Mouse (Mus musculus): ENCODE data around the gene Dpf1. TPM values are rescaled to one million over a fixed set of nuclear protein-coding genes. Genes with fewer than 3 reads are reported as not detected.

Gene Dpf1
- polyA plus RNA-seq, 1 experiment from 2014 or later: 167 TPM

DNA sequence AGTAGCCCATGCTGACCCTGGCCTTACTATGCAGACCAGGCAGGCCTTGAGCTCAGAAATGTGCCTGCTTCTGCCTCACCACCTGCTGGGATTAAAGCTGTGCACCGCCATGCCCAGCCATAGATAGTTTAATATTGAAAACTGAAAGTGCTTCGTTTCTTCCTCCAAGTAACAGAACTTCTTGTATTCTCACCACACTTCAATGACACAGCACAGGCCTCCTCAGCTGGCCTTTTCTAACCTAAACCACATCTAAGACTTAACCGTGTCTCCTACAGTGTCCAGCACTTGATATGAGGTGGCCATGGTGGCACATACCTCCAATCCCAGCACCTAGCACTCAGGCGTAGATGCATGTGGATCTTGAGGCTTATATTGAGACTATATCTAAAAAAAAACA, 33.3 kb upstream of the Dpf1 start:
- 86% methylated on average over 4 of the region's 4 CpGs for WGBS
- no peak for ATAC-seq
- H3K9ac ChIP-seq (ENCODE audit: low read length): no peak overlapping the region

DNA sequence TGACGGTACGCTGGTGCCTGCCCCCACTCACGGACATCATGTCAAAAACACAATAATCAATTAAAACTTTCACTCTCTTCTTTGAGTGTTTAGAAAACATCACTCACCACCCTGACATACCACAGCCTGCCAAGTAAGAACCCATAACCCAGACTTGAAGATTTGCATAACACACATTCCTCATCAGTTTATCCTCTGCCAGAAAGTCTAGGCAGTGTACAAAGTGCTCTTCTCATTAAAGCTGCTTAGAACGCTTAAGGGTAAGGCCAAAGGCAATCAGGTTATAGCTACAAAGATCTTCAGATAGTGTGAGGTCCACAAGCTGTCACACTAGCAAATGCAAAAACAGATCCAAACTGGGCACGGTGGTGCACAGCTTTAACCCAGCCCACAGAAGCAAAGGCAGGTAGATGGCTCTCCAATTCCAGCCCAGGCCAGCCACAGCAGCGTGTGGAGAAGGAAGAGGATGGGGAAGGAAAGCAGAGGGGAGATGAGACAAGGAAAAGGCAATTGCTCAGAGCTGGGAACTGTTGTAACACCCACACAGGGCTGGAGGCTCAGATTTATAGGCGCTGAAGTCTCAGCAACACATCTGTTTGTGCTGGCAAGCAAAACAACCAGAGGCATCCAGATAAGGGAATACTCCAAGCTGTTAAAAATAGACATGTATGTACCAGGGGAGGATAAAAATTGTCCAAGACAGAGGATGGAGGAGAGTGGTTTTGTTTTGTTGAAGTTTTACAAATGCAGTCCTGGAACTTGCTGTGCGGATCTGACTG, 31.9 kb upstream of the Dpf1 start:
- no peak overlapping the region for H3K4me2 ChIP-seq (ENCODE audit: low read length)
- H3K27me3 ChIP-seq (replicated peaks; ENCODE audit: control insufficient read depth, insufficient read depth, low read length): no peaks in the 10 kb centered on the region
- no peaks in the 10 kb centered on the region for H3K36me3 ChIP-seq (ENCODE audit: control insufficient read depth, insufficient read depth, low read length)
- DNase-seq (ENCODE audit: low spot score) (no peak), ATAC-seq (no peak)
- H3K4me1 ChIP-seq (ENCODE audit: control insufficient read depth, insufficient read depth, low read length): no peaks in the 10 kb centered on the region
- no peak overlapping the region; the same call in 1 of the 2 replicates for H3K27ac ChIP-seq (ENCODE audit: low read depth, low read length)
- no peak overlapping the region for H3K9ac ChIP-seq (ENCODE audit: low read length)
- H3K4me3 ChIP-seq (ENCODE audit: low read depth, low read length): no peak overlapping the region
- no peaks in the 10 kb centered on the region for H3K9me3 ChIP-seq (replicated peaks; ENCODE audit: control insufficient read depth, low read length)
- WGBS: 73% methylated on average over 8 of the region's 8 CpGs

More for the DNA sequence above, 33.3 kb upstream of the Dpf1 start:
- DNase-seq (ENCODE audit: low spot score): no peak
- H3K4me2 ChIP-seq (ENCODE audit: low read length): no peak overlapping the region
- H3K9me3 ChIP-seq (replicated peaks; ENCODE audit: control insufficient read depth, low read length): no peaks in the 10 kb centered on the region
- H3K27ac ChIP-seq (ENCODE audit: low read depth, low read length): no peak overlapping the region
- H3K36me3 ChIP-seq (ENCODE audit: control insufficient read depth, insufficient read depth, low read length): no peaks in the 10 kb centered on the region
- no peaks in the 10 kb centered on the region for H3K27me3 ChIP-seq (replicated peaks; ENCODE audit: control insufficient read depth, insufficient read depth, low read length)
- H3K4me1 ChIP-seq (ENCODE audit: control insufficient read depth, insufficient read depth, low read length): no peaks in the 10 kb centered on the region
- H3K4me3 ChIP-seq (ENCODE audit: low read depth, low read length): no peak overlapping the region

DNA sequence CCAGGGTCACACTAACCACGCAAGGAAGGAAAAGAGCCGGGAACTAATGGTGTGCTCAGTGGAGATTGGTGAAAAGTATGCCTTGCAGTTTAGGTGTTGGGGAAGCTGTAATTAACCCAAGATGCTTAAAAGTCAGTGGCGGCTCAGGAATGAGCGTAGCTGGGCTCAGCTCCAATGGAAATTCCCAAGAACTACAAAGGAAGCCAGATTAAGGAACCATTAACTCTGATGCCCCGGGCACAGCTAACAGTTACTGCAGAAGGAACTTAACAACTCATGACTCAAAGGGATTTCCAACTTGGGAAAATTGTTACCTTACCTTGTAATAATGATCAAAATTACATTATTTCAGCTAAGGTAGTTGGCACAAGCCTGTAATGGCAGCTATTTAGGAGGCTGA, 27.0 kb upstream of the Dpf1 start:
- H3K27ac ChIP-seq (ENCODE audit: low read depth, low read length): no peak overlapping the region
- H3K4me1 ChIP-seq (ENCODE audit: control insufficient read depth, insufficient read depth, low read length): peaks cover 5% of the 10 kb centered on the region; the same call in 1 of the 2 replicates
- WGBS: 68% methylated on average over 5 of the region's 5 CpGs
- H3K36me3 ChIP-seq (ENCODE audit: control insufficient read depth, insufficient read depth, low read length): no peaks in the 10 kb centered on the region
- no peak overlapping the region for H3K4me2 ChIP-seq (ENCODE audit: low read length)
- peaks cover 2% of the 10 kb centered on the region for H3K27me3 ChIP-seq (replicated peaks; ENCODE audit: control insufficient read depth, insufficient read depth, low read length)
- H3K9ac ChIP-seq (ENCODE audit: low read length): no peak overlapping the region
- H3K9me3 ChIP-seq (replicated peaks; ENCODE audit: control insufficient read depth, low read length): no peaks in the 10 kb centered on the region
- ATAC-seq (no peak), DNase-seq (ENCODE audit: low spot score) (no peak)
- H3K4me3 ChIP-seq (ENCODE audit: low read depth, low read length): no peak overlapping the region

DNA sequence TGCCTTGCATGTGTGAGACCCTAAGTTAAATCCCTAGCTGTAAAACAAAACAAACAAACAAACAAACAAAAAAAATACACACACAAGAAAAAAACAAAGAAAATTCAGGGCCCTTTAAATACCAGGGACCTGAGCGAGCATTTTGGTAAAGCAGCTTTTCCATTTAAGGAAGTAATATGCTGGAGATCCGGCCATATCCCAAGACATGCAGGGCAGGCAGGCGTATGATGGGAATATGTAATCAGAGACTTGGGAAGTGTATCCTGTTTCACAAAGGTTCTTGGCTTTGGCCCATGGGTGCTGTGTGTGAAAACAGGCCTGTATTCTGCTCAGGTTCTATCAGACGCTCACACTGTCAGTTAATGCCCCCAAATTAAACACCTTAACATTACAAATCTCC, 26.2 kb upstream of the Dpf1 start:
- no peak for ATAC-seq
- peaks cover 8% of the 10 kb centered on the region; the same call in 1 of the 2 replicates for H3K4me1 ChIP-seq (ENCODE audit: control insufficient read depth, insufficient read depth, low read length)
- H3K4me3 ChIP-seq (ENCODE audit: low read depth, low read length): no peak overlapping the region
- no peak overlapping the region for H3K4me2 ChIP-seq (ENCODE audit: low read length)
- H3K9ac ChIP-seq (ENCODE audit: low read length): no peak overlapping the region
- H3K9me3 ChIP-seq (replicated peaks; ENCODE audit: control insufficient read depth, low read length): no peaks in the 10 kb centered on the region
- H3K27ac ChIP-seq (ENCODE audit: low read depth, low read length): no peak overlapping the region
- peaks cover 10% of the 10 kb centered on the region for H3K27me3 ChIP-seq (replicated peaks; ENCODE audit: control insufficient read depth, insufficient read depth, low read length)
- DNase-seq (ENCODE audit: low spot score): no peak
- WGBS: 88% methylated on average over 4 of the region's 4 CpGs
- no peaks in the 10 kb centered on the region for H3K36me3 ChIP-seq (ENCODE audit: control insufficient read depth, insufficient read depth, low read length)

DNA sequence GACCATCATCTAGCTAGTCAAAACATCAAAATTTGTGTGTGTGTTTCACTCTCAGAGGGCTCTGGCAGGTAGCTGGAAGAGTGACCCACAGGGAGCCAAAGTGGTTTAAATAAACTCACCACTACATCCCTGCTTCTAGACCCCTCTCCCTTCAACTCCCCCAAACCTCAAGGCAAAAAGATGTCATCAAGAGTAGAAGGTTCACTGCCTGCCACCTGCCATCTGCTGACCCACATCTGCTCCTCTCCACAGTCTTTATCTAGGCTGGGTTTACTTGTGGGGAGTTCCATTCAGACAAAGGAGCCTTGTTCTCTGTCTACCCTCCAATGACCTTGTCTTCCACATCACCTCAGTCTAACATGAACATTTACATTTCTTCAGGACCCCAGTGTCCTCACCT, 24.5 kb upstream of the Dpf1 start:
- Histone ChIP-seq H3K4me2 (ENCODE audit: low read length) (no peak overlapping the region), H3K27ac (ENCODE audit: low read depth, low read length) (no peak overlapping the region), H3K36me3 (ENCODE audit: control insufficient read depth, insufficient read depth, low read length) (no peaks in the 10 kb centered on the region), H3K9me3 (replicated peaks; ENCODE audit: control insufficient read depth, low read length) (no peaks in the 10 kb centered on the region), H3K27me3 (replicated peaks; ENCODE audit: control insufficient read depth, insufficient read depth, low read length) (peaks cover 13% of the 10 kb centered on the region), H3K4me3 (ENCODE audit: low read depth, low read length) (no peak overlapping the region), H3K4me1 (ENCODE audit: control insufficient read depth, insufficient read depth, low read length) (peaks cover 8% of the 10 kb centered on the region; the same call in 1 of the 2 replicates), H3K9ac (ENCODE audit: low read length) (no peak overlapping the region)
- DNase-seq (ENCODE audit: low spot score) (no peak), ATAC-seq (no peak)

DNA sequence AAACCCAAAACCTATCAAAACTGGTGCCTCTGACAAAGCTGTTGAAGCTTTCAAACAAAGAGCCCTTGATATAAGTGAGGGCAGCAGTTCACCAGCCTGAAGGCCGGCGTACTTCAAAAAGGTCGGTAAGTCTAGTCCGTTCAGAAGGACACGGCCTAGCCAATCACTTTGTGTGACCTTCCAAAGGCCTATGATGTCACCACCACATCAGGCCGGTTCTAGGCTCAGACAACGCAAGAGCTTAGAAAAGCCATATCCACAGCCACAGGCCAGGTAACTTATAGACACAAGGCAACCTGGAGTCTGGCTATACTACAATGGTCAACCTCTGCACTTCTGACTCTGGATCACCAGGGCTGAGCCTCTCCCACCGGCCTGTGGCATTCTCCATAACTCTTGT, 23.8 kb upstream of the Dpf1 start:
- no peaks in the 10 kb centered on the region for H3K36me3 ChIP-seq (ENCODE audit: control insufficient read depth, insufficient read depth, low read length)
- 92% methylated on average over 8 of the region's 8 CpGs for WGBS
- peaks cover 13% of the 10 kb centered on the region for H3K27me3 ChIP-seq (replicated peaks; ENCODE audit: control insufficient read depth, insufficient read depth, low read length)
- no peak for DNase-seq (ENCODE audit: low spot score)
- H3K4me3 ChIP-seq (ENCODE audit: low read depth, low read length): no peak overlapping the region
- H3K4me1 ChIP-seq (ENCODE audit: control insufficient read depth, insufficient read depth, low read length): peaks cover 8% of the 10 kb centered on the region; the same call in 1 of the 2 replicates
- H3K9me3 ChIP-seq (replicated peaks; ENCODE audit: control insufficient read depth, low read length): no peaks in the 10 kb centered on the region
- H3K9ac ChIP-seq (ENCODE audit: low read length): no peak overlapping the region
- H3K27ac ChIP-seq (ENCODE audit: low read depth, low read length): no peak overlapping the region
- ATAC-seq: no peak
- no peak overlapping the region for H3K4me2 ChIP-seq (ENCODE audit: low read length)

DNA sequence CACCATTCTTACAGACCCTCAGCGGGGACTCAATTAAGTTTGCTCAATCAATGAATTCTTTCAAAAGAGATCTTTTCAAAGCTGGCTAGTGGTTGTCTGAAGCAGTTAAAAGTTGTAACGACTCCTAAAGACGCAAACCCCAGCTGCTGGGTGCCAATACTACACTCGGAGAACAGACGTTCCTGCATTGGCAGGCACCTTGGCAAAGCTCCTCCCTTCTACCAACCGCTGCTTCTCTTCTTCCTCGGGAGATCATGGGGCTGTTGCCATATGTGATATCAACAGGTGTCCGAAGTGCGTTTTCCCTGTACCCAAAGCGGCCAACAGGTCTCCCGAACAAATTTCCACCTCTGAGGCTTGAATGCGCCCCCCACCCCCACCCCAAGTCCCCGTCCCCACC, 22.9 kb upstream of the Dpf1 start:
- Histone ChIP-seq H3K9me3 (replicated peaks; ENCODE audit: control insufficient read depth, low read length) (no peaks in the 10 kb centered on the region), H3K27ac (ENCODE audit: low read depth, low read length) (no peak overlapping the region), H3K9ac (ENCODE audit: low read length) (peak overlapping the region; percentile 65), H3K36me3 (ENCODE audit: control insufficient read depth, insufficient read depth, low read length) (no peaks in the 10 kb centered on the region), H3K4me1 (ENCODE audit: control insufficient read depth, insufficient read depth, low read length) (peaks cover 8% of the 10 kb centered on the region; the same call in 1 of the 2 replicates), H3K4me2 (ENCODE audit: low read length) (peak overlapping the region; percentile 99), H3K4me3 (ENCODE audit: low read depth, low read length) (peak overlapping the region; percentile 51), H3K27me3 (replicated peaks; ENCODE audit: control insufficient read depth, insufficient read depth, low read length) (peaks cover 13% of the 10 kb centered on the region)
- 0 out of 2 replicates have a peak, but pooled peaks have one; percentile 12 for ATAC-seq
- no peak for DNase-seq (ENCODE audit: low spot score)
- 7% methylated on average over 13 of the region's 13 CpGs for WGBS

DNA sequence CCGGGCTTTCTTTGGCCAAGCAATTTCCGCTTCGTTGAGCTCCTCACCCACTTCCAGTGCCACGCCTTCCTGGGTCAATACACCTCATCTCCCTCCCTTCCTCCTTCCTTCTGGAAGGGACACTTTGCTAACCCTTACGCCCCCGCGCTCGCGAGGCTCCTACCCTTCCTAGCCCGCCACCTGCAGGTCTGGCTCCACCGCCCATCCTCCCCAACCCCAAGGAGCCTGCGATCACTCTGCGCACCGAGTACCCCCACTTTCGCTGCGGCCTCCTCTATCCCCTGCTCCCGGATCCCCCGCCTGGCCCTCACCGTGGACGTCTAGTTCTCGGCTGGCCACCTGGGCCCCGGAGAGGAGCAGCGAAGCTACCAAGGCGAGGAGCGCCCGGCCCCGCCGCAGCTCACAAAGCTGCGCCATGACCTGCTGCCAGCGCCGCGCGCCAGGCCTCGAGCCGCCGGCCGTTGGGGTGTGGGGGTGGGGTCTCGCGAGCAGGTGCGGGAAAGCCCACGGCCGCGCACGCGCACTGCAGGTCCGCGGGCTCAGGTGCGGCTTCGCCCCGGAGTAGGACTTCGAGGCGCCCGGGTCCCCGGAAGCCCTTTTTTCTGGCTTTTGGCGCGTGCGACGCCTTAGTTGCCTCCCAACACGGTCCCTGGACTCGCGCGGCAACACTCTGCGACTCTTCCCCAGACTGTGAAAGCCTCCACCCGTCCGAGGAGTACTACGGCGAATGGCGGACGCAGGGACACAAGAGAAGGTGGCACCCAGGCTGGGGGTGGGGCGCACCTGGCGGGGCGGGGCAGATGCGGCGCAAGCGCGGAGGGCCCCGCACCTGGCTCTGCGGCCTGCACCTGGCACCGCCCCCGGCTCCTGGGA, 22.3 kb upstream of the Dpf1 start, which contains the start of gene Spint2:
Gene Spint2 (minus strand): TSS at position 712 of the 873 bp plus-strand sequence.
- WGBS: under 1% methylated on average over 80 of the region's 80 CpGs
- no peaks in the 10 kb centered on the region for H3K36me3 ChIP-seq (ENCODE audit: control insufficient read depth, insufficient read depth, low read length)
- DNase-seq (ENCODE audit: low spot score) (peak; percentile 42), ATAC-seq (peak; percentile 80)
- H3K4me1 ChIP-seq (ENCODE audit: control insufficient read depth, insufficient read depth, low read length): peaks cover 8% of the 10 kb centered on the region; the same call in 1 of the 2 replicates
- peak within 1 kb of the TSS; percentile 65 for H3K9ac ChIP-seq (ENCODE audit: low read length)
- peaks cover 13% of the 10 kb centered on the region for H3K27me3 ChIP-seq (replicated peaks; ENCODE audit: control insufficient read depth, insufficient read depth, low read length)
- peak within 1 kb of the TSS; percentile 51 for H3K4me3 ChIP-seq (ENCODE audit: low read depth, low read length)
- no peaks in the 10 kb centered on the region for H3K9me3 ChIP-seq (replicated peaks; ENCODE audit: control insufficient read depth, low read length)
- peak within 1 kb of the TSS; percentile 99 for H3K4me2 ChIP-seq (ENCODE audit: low read length)
- no peak within 1 kb of the TSS for H3K27ac ChIP-seq (ENCODE audit: low read depth, low read length)

All from forebrain, embryonic 14.5 days (tissue).